Mouse (Mus musculus) midbrain, embryonic 11.5 days (tissue): Measurements from ENCODE around the gene Sema5b. TPM values are rescaled to one million over a fixed set of nuclear protein-coding genes. Genes with fewer than 3 reads are reported as not detected.

Experiments
- ATAC-seq: fragments of 200-750 bp; cut with Nextera tagmentation; 2 replicates; pipeline ENCODE4 v1.8.0; 2017; ENCODE audit warnings: moderate TSS enrichment, moderate library complexity; ENCODE audit not compliant: low FRiP score
- DNase-seq: peaks from one replicate; pipeline ENCODE4 v3.0.0; 2015; ENCODE audit warnings: low spot score; ENCODE audit errors: missing footprints
- H3K27ac ChIP-seq: fragments of 300-500 bp; sonication (generic); 2 replicates; pipeline ENCODE4 v1.5.1; 2014; ENCODE audit warnings: low read depth, low read length
- H3K27me3 ChIP-seq: fragments of 300-500 bp; sonication (generic); 2 replicates; pipeline ENCODE4 v1.6.1; 2014; ENCODE audit warnings: mild to moderate bottlenecking, low read length, moderate library complexity, mixed read lengths; ENCODE audit not compliant: control insufficient read depth, insufficient read depth
- H3K36me3 ChIP-seq: fragments of 300-500 bp; sonication (generic); 2 replicates; pipeline ENCODE4 v1.6.1; 2014; ENCODE audit warnings: mild to moderate bottlenecking, low read length, moderate library complexity, mixed read lengths; ENCODE audit not compliant: control insufficient read depth, insufficient read depth
- H3K4me1 ChIP-seq: fragments of 300-500 bp; sonication (generic); 2 replicates; pipeline ENCODE4 v1.6.1; 2014; ENCODE audit warnings: low read length; ENCODE audit not compliant: control insufficient read depth, insufficient read depth
- H3K4me2 ChIP-seq: fragments of 300-500 bp; sonication (generic); 2 replicates; pipeline ENCODE4 v1.6.1; 2014; ENCODE audit warnings: mild to moderate bottlenecking, moderate library complexity
- H3K4me3 ChIP-seq: fragments of 300-500 bp; sonication (generic); 2 replicates; pipeline ENCODE4 v1.5.1; 2014; ENCODE audit warnings: low read depth, low read length
- H3K9ac ChIP-seq: fragments of 300-500 bp; sonication (generic); 2 replicates; pipeline ENCODE4 v1.6.1; 2014; ENCODE audit warnings: low read length
- H3K9me3 ChIP-seq: fragments of 300-500 bp; sonication (generic); 2 replicates; pipeline ENCODE4 v1.6.1; 2016; ENCODE audit warnings: low read length; ENCODE audit not compliant: control insufficient read depth
- WGBS: fragments of 180-500 bp; shearing (Covaris S2); extraction: QIAGEN DNeasy Blood & Tissue Kit; methylation state at CpG from one replicate; pipeline ENCODE4 v1.1.7; 2014; 5-methylcytosine and 5-hydroxymethylcytosine counted together
- polyA plus RNA-seq: library from polyadenylated mRNA; unstranded; fragments of >200 nt; fragmentation: Nextera tagmentation; extraction: Ambion mirVana; gene quantifications from 2 replicates; pipeline ENCODE4 v1.2.1, GENCODE M21; 2014

The Sema5b gene
- 31.1 and 31.7 TPM in 2 replicates for polyA plus RNA-seq

DNA sequence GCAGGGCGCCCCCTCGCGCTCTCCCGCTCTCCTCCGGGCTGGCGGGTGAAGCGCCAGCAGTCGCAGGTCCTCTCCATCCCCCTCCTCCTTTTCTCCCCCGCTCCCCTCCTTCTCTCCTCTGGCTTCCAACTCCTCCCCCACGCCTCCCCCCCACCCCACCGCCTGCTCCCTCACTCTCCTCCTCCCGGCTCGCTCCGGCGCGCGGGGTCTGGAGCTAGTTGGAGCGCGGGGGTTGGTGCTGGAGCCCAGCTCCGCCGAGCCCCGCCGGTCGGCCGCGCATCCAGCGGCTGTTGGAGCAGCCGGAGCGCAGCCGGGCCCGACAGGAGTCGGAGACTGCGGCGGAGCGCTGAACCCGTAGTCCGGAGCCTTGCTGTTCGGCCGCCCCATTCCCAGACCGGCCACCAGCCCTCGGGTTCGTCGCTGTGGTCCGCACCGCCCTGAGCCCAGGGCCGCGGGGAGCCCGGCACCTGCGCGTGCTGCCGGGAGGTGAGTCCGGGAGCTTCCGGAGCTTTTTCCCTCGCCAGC is at the start of gene Sema5b:
TSS of gene Sema5b (plus strand) at position 29 of the 525 bp plus-strand sequence.
- Histone ChIP-seq H3K9ac (peak within 1 kb of the TSS; percentile 96), H3K27me3 (peaks cover 4% of the 10 kb centered on the region; the same call in 1 of the 2 replicates), H3K4me3 (peak within 1 kb of the TSS; percentile 91), H3K27ac (peak within 1 kb of the TSS; percentile 87), H3K4me1 (peaks cover 8% of the 10 kb centered on the region), H3K36me3 (peaks cover 7% of the 10 kb centered on the region; the same call in 1 of the 2 replicates), H3K9me3 (no peaks in the 10 kb centered on the region), H3K4me2 (peak within 1 kb of the TSS; percentile 54)
- ATAC-seq (peak; percentile 89), DNase-seq (peak; percentile 98)
- WGBS, result under 1% methylated on average over 52 of the region's 54 CpGs

- no peaks in the 10 kb centered on the region for H3K4me1 ChIP-seq
- H3K4me2 ChIP-seq, result no peak overlapping the region
- WGBS, result 84% methylated on average over 3 of the region's 3 CpGs
- no peak overlapping the region for H3K27ac ChIP-seq
- H3K27me3 ChIP-seq, result no peaks in the 10 kb centered on the region
- no peak overlapping the region for H3K4me3 ChIP-seq
- H3K9ac ChIP-seq, result no peak overlapping the region
- H3K9me3 ChIP-seq, result no peaks in the 10 kb centered on the region; the same call in 1 of the 2 replicates
- no peaks in the 10 kb centered on the region for H3K36me3 ChIP-seq
- DNase-seq, result peak; percentile 75
- no peak for ATAC-seq
Observed at GRCm38 (mm10) chr16:35500342-35500741, 40.6 kb upstream of the Sema5b start.

- Histone ChIP-seq H3K4me3 (no peak overlapping the region), H3K27ac (no peak overlapping the region), H3K9me3 (no peaks in the 10 kb centered on the region; the same call in 1 of the 2 replicates), H3K4me1 (no peaks in the 10 kb centered on the region), H3K36me3 (no peaks in the 10 kb centered on the region), H3K27me3 (no peaks in the 10 kb centered on the region), H3K9ac (no peak overlapping the region), H3K4me2 (no peak overlapping the region)
- 77% methylated on average over 4 of the region's 4 CpGs for WGBS
- ATAC-seq (no peak), DNase-seq (peak; percentile 69)
Observed at GRCm38 (mm10) chr16:35501106-35501760, 39.7 kb upstream of the Sema5b start.

DNA sequence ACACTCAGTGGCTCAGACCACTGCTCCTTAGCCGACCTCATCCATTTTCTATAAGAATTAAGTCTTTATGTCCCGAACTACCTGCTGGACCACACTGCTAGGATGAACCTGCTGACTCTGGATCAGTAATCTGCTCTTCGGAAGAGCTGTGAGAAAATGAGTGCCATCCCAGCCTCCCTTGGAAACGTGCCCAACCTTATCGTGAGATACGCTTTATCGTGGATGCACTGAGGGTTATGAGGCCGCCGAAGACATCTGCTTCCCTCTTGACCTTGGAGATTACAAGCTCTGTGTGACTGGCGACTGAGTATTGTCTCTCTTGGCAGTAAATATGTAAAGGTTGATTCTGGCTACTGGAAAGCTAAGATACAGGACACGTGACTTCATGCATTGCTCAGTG is 38.5 kb upstream of the Sema5b start:
- ATAC-seq (no peak), DNase-seq (peak; percentile 28)
- 93% methylated on average over 11 of the region's 11 CpGs for WGBS
- Histone ChIP-seq H3K4me2 (no peak overlapping the region), H3K27me3 (no peaks in the 10 kb centered on the region), H3K27ac (no peak overlapping the region), H3K4me3 (no peak overlapping the region), H3K4me1 (no peaks in the 10 kb centered on the region), H3K9ac (no peak overlapping the region), H3K36me3 (no peaks in the 10 kb centered on the region), H3K9me3 (no peaks in the 10 kb centered on the region; the same call in 1 of the 2 replicates)

DNA sequence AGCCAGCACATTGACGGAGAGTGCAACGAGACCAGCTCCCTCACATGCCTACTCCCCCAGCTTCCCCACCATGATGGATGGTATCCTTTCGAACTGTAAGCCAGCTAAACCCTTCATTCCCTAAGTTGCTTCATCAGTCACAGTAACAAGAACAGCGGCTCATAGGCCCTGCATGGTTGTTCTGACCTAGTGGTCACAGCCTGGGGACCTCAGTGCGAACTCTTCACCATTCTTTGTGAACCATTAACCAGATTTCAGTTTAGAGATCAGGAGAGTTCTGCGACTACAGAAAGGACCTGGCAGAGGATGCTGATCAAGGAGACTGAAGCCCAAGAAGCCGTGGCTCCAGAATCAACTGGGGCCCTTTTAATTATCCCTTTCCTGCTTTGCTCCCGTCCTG is 36.7 kb upstream of the Sema5b start:
- H3K4me2 ChIP-seq, result no peak overlapping the region
- DNase-seq (peak; percentile 68), ATAC-seq (no peak)
- no peaks in the 10 kb centered on the region for H3K36me3 ChIP-seq
- no peaks in the 10 kb centered on the region for H3K27me3 ChIP-seq
- H3K9ac ChIP-seq, result no peak overlapping the region
- H3K4me3 ChIP-seq, result no peak overlapping the region
- 93% methylated on average over 8 of the region's 8 CpGs for WGBS
- no peak overlapping the region for H3K27ac ChIP-seq
- H3K9me3 ChIP-seq, result no peaks in the 10 kb centered on the region; the same call in 1 of the 2 replicates
- no peaks in the 10 kb centered on the region for H3K4me1 ChIP-seq

DNA sequence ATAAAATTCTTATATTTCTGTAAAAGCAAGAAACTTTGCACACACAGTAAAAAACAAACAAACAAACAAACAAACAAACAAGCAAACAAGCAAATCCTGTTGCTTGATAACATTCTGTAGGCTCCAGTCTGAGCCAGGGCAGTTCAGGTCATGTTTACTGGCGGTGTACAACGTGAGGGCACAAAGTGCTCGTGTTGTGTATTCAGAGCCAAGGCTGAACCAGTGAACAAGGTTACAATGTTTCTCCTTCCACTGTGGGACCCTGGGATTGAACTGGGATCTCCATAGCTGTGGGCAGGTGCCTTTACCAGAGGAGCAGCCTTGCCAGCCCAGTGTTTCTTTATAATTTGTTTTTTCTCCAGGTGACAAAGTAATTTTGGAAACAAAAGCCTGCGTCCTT is 35.2 kb upstream of the Sema5b start:
- Histone ChIP-seq H3K9ac (no peak overlapping the region), H3K36me3 (no peaks in the 10 kb centered on the region), H3K4me2 (no peak overlapping the region), H3K4me1 (peaks cover 3% of the 10 kb centered on the region; the same call in 1 of the 2 replicates), H3K9me3 (no peaks in the 10 kb centered on the region), H3K27me3 (no peaks in the 10 kb centered on the region), H3K27ac (no peak overlapping the region), H3K4me3 (no peak overlapping the region)
- 96% methylated on average over 4 of the region's 4 CpGs for WGBS
- ATAC-seq (no peak), DNase-seq (no peak)

DNA sequence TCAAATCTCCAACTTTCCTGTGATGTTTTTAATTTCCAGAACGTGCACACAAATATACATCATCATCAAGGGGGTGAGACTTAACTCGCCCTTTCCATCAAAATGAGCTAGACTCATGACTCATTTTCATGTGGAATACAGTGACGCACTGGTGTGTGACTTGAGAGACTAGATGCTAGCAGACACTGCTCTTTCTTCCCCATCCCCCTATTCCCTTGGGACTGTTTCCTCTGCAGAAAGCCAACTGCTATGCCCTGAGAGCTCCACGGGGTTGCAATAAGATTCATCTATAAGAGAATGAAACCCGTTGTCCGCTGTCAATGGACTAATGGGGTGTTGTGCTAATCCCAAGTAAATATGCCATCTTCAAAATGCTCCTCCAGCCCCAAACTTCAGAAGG is 32.4 kb upstream of the Sema5b start:
- peaks cover 3% of the 10 kb centered on the region; the same call in 1 of the 2 replicates for H3K4me1 ChIP-seq
- no peaks in the 10 kb centered on the region for H3K27me3 ChIP-seq
- H3K4me3 ChIP-seq, result no peak overlapping the region
- ATAC-seq, result no peak
- no peaks in the 10 kb centered on the region for H3K9me3 ChIP-seq
- H3K9ac ChIP-seq, result no peak overlapping the region
- no peak overlapping the region for H3K27ac ChIP-seq
- 85% methylated on average over 6 of the region's 6 CpGs for WGBS
- no peaks in the 10 kb centered on the region for H3K36me3 ChIP-seq
- DNase-seq, result no peak
- no peak overlapping the region for H3K4me2 ChIP-seq

GRCm38 (mm10) chr16:35509331-35510070 is 31.4 kb upstream of the Sema5b start:
- Histone ChIP-seq H3K9me3 (no peaks in the 10 kb centered on the region), H3K9ac (no peak overlapping the region), H3K4me1 (peaks cover 3% of the 10 kb centered on the region; the same call in 1 of the 2 replicates), H3K4me2 (no peak overlapping the region), H3K27ac (no peak overlapping the region), H3K36me3 (no peaks in the 10 kb centered on the region), H3K27me3 (no peaks in the 10 kb centered on the region), H3K4me3 (no peak overlapping the region)
- ATAC-seq, result no peak
- 64% methylated on average over 11 of the region's 11 CpGs for WGBS
- DNase-seq, result no peak
